Mouse (Mus musculus): ENCODE measurements around the gene Ncaph. TPM values are rescaled to one million over a fixed set of nuclear protein-coding genes. Genes with fewer than 3 reads are reported as not detected.
"Not testable (repeated sequence)": the region's sequence is repeated elsewhere in the genome, so short reads cannot be mapped to it uniquely, and the experiment has no call there.

The Ncaph gene
- polyA plus RNA-seq, 1 experiment from 2014 or later, result 75.2 TPM

DNA sequence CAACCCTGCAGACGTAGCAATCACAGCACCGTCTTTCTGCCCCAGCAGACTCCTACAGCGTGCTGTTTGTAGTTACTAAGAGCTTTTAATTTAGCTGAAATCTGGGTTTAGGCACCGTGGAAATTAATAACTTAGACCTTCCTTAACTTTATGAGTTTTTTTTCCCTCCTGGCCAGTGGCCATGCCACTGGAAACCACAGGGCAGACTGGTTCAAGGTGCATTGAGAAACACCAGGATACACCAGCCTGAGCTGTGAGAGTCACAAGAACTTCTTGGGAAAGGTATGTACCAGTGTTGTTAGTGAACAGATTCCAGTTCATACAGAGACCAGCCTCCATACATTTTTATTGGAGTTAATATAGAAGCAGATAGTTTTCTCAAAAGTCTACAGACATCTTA lies 4.7 kb upstream of the Ncaph start:
- H3K4me1 ChIP-seq, result peaks cover 69% of the 10 kb centered on the region
- peaks cover 42% of the 10 kb centered on the region for H3K36me3 ChIP-seq
- WGBS (ENCODE audit: insufficient replicate concordance), result 87% methylated on average over 4 of the region's 4 CpGs
- ATAC-seq, result no peak
- H3K27me3 ChIP-seq (replicated peaks), result no peaks in the 10 kb centered on the region
- no peak overlapping the region for H3K9ac ChIP-seq
- H3K27ac ChIP-seq, result no peak overlapping the region
- no peaks in the 10 kb centered on the region for H3K9me3 ChIP-seq (replicated peaks)
- no peak overlapping the region for H3K4me3 ChIP-seq
- H3K4me2 ChIP-seq, result no peak overlapping the region

DNA sequence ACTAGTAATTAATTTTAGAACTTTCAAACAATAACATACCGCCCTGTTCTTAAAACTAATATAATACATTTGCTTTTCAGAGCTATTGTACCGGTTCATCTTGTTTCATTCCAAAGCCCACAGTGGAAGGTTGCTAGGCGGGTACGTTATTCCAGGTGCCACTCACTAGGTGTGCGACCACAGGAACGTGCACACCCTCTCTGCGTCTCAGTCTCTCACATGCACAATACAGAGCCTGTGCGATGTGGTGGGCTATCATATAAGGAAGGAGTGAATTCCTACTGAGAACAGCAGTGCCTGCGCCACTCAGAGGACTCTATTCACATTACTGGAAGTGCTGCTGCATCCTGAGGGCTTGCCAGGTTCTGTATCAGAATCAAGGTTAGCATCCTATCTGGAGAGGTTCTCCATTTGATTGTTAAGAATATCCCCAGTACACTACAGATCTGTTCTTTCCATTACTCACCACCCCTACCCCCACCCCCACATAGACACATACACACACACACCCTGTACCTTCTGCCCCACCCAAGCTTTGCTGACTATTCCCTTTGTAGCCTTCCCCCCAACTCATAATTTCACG lies 4.2 kb upstream of the Ncaph start:
- H3K4me1 ChIP-seq, result peaks cover 69% of the 10 kb centered on the region
- no peaks in the 10 kb centered on the region for H3K9me3 ChIP-seq (replicated peaks)
- no peak overlapping the region for H3K27ac ChIP-seq
- no peak for ATAC-seq
- no peak overlapping the region for H3K4me3 ChIP-seq
- no peak overlapping the region for H3K4me2 ChIP-seq
- H3K9ac ChIP-seq, result no peak overlapping the region
- H3K27me3 ChIP-seq (replicated peaks), result no peaks in the 10 kb centered on the region
- peaks cover 42% of the 10 kb centered on the region for H3K36me3 ChIP-seq
- 79% methylated on average over 10 of the region's 10 CpGs for WGBS (ENCODE audit: insufficient replicate concordance)

DNA sequence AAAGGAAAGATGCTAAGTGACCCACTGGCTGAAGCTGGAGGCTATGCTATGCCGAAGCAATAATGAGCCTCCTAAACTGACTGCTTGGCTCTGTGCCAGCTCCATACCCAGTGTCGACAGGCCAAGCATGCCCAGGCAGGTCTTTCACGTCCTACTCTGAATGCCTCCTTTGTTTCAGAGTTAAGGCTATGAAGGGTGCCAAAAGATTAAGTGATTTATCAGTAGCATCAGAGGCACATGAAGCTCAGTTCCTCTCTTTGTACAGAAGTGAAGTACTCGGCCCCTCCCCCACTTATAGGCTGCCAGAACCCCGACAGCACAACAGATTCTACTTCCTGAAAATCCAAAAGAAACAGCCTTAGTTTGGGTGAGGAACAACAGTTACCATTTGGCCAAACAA lies 3.2 kb upstream of the Ncaph start:
- ATAC-seq, result no peak
- Histone ChIP-seq H3K36me3 (peaks cover 42% of the 10 kb centered on the region), H3K9ac (no peak overlapping the region), H3K4me2 (no peak overlapping the region), H3K27me3 (replicated peaks) (no peaks in the 10 kb centered on the region), H3K4me1 (peaks cover 69% of the 10 kb centered on the region), H3K4me3 (no peak overlapping the region), H3K9me3 (replicated peaks) (no peaks in the 10 kb centered on the region), H3K27ac (peak overlapping the region; percentile 22; the same call in 1 of the 2 replicates)
- 23% methylated on average over 5 of the region's 5 CpGs for WGBS (ENCODE audit: insufficient replicate concordance)

DNA sequence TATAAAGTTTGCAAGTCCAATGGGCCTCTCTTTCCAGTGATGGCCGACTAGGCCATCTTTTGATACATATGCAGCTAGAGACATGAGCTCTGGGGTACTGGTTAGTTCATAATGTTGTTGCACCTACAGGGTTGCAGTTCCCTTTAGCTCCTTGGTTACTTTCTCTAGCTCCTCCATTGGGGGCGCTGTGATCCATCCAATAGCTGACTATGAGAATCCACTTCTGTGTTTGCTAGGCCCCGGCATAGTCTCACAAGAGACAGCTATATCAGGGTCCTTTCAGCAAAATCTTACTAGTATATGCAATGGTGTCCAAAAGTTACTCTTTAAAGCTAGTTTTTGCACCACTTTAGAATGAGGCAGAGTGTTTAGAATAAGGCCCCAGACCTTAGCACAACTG lies 1.5 kb upstream of the Ncaph start:
- not testable (repeated sequence) for H3K9me3 ChIP-seq (replicated peaks); ATAC-seq; H3K4me3 ChIP-seq; H3K27me3 ChIP-seq (replicated peaks); H3K27ac ChIP-seq; H3K9ac ChIP-seq; H3K4me2 ChIP-seq
- peaks cover 68% of the 10 kb centered on the region for H3K4me1 ChIP-seq
- H3K36me3 ChIP-seq, result peaks cover 32% of the 10 kb centered on the region
- WGBS (ENCODE audit: insufficient replicate concordance), result 30% methylated on average over 3 of the region's 3 CpGs

DNA sequence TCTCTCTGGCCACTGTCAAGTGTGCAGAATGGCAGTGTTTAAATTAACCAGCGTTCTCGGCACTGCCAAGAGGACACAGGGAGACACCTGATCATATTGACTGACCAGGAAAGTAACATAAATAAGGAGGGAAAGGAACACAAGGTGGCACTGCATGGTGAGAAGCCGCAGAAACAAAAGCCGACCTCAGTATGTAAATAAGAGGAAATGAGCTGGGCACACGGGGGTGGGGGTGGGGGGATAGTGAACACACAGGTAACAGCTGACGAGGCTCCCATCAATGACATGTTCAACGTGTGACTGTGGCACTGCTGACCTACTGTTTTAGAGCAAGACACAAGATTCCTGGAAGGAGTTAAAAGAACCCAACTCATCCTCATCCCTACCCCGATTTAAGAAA lies 2.4 kb downstream of the Ncaph start:
- Histone ChIP-seq H3K4me3 (peak overlapping the region; percentile 89; the same call in 1 of the 2 replicates), H3K9ac (peak overlapping the region; percentile 88; the same call in 1 of the 2 replicates), H3K4me1 (peaks cover 56% of the 10 kb centered on the region), H3K27me3 (replicated peaks) (no peaks in the 10 kb centered on the region), H3K36me3 (peaks cover 46% of the 10 kb centered on the region), H3K9me3 (replicated peaks) (no peaks in the 10 kb centered on the region), H3K27ac (no peak overlapping the region), H3K4me2 (peak overlapping the region; percentile 78)
- ATAC-seq, result no peak
- WGBS (ENCODE audit: insufficient replicate concordance), result 57% methylated on average over 8 of the region's 8 CpGs

DNA sequence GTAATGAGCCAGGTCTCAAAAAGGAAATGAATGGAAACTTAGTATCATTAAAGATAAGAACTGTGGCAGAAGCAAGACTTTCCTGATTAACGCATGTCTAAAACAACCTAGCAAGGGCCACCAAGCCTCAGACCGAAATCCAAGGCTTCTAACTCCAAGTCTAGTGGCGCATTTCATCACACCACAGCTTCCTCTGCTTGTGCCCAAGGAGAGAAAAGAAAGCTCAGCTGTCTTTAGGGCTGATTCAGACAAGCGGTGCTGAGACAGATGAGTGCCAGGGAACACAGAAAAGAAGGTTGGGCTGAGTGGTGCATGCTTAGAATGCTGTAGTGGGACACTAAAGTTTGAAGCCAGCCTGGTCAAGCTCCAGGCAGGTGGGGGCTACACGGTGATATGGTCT lies 4.8 kb downstream of the Ncaph start:
- Histone ChIP-seq H3K36me3 (peaks cover 70% of the 10 kb centered on the region), H3K27ac (no peak overlapping the region), H3K9me3 (replicated peaks) (no peaks in the 10 kb centered on the region), H3K4me1 (peaks cover 43% of the 10 kb centered on the region), H3K4me2 (no peak overlapping the region), H3K4me3 (no peak overlapping the region), H3K9ac (0 out of 2 replicates have a peak overlapping the region, but pooled peaks have one; percentile 17), H3K27me3 (replicated peaks) (no peaks in the 10 kb centered on the region)
- ATAC-seq, result no peak
- 65% methylated on average over 5 of the region's 5 CpGs for WGBS (ENCODE audit: insufficient replicate concordance)

DNA sequence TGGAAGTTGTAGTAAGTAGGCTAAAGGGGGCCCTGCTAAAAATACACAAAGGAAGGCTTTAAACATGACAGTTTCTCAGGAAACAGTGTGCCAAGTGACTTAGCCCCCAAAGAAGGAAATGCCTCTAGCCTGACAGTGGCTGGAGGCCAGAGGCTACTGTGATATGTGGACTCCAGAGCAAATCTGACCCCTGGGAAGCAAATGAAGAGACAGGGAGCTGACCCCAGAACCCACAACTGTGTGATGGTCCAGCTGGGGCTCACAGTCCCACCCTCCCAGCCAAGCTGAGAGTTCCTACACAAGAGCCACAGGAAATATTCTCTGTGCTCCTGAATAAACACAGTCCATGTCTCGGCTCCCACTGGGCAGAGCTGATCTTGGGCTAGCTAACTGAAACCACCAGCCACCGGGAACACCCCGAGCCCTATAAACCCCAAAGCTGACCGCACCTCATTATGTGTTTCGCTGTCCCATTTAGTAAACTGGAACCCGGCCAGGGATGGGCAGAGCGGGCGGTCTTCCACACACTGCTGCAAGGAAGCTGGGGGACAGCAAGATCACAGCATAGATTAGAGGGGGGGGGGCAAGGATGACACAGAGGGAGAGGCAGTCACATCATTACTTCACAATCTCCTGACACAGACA lies 12.0 kb downstream of the Ncaph start:
- no peak for ATAC-seq
- no peak overlapping the region for H3K4me3 ChIP-seq
- no peaks in the 10 kb centered on the region for H3K27me3 ChIP-seq (replicated peaks)
- no peak overlapping the region for H3K4me2 ChIP-seq
- peaks cover 99% of the 10 kb centered on the region for H3K36me3 ChIP-seq
- no peak overlapping the region for H3K9ac ChIP-seq
- H3K4me1 ChIP-seq, result no peaks in the 10 kb centered on the region
- H3K9me3 ChIP-seq (replicated peaks), result no peaks in the 10 kb centered on the region
- no peak overlapping the region for H3K27ac ChIP-seq
- 90% methylated on average over 8 of the region's 8 CpGs for WGBS (ENCODE audit: insufficient replicate concordance)

DNA sequence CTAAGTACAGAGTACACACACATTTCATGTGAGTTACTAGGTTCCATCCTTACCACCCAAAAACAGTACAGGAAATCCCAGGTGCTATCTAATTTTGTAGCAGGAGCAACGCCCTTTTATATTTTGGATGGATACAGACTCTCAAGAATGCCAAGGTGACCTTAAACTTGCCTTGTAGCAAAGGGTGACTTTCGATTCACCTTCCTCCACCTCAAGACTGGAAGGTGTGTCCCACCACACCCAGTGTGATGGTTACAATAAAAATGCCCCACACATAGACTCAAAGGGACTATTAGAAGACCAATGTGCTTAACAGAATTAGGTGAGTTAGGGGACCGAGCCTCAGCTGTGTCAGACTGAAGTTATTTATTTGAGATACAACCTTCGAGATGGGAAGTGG lies 24.8 kb downstream of the Ncaph start:
- Histone ChIP-seq H3K4me3 (no peak overlapping the region), H3K4me1 (no peaks in the 10 kb centered on the region), H3K9me3 (replicated peaks) (no peaks in the 10 kb centered on the region), H3K27me3 (replicated peaks) (no peaks in the 10 kb centered on the region), H3K9ac (no peak overlapping the region), H3K4me2 (no peak overlapping the region), H3K36me3 (peaks cover 100% of the 10 kb centered on the region), H3K27ac (no peak overlapping the region)
- no peak for ATAC-seq
- 88% methylated on average over 4 of the region's 4 CpGs for WGBS (ENCODE audit: insufficient replicate concordance)

DNA sequence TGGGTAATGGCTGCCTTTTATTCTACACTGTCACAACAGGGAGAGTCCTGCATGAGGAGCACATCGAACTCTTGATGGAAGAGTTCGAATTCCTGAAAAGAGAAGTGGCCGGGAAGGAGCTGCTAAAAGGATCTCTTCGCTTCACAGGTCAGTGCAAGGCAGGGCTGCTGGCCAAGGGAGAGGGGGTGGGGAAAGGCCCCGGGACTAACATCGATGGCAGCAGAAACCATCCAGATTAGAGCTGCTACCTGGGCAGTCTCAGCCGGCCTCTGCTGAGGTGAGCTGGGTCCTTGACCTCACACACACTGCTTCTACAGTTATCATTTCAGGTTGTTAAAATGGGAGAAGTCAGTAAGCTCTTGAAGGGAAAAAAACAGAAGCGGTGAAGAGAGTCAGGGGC lies 41.8 kb downstream of the Ncaph start:
- Histone ChIP-seq H3K4me1 (no peaks in the 10 kb centered on the region), H3K4me2 (no peak overlapping the region), H3K36me3 (peaks cover 30% of the 10 kb centered on the region), H3K9me3 (replicated peaks) (no peaks in the 10 kb centered on the region), H3K9ac (no peak overlapping the region), H3K27me3 (replicated peaks) (no peaks in the 10 kb centered on the region), H3K27ac (no peak overlapping the region), H3K4me3 (no peak overlapping the region)
- WGBS (ENCODE audit: insufficient replicate concordance), result 71% methylated on average over 8 of the region's 8 CpGs
- no peak for ATAC-seq

DNA sequence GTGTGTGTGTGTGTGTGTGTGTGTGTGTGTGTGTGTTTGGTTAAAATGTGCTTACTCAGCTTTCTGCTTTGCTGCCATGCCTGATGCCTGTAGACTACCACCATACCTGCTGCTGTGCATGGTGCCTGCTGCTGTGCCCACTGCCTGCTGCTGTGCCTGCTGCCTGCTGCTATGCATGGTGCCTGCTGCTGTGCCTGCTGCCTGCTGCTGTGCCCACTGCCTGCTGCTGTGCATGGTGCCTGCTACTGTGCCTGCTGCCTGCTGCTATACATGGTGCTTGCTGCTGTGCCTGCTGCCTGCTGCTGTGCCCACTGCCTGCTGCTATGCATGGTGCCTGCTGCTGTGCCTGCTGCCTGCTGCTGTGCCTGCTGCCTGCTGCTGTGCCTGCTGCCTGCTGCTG lies 43.6 kb downstream of the Ncaph start:
- not testable (repeated sequence) for H3K4me3 ChIP-seq; H3K9me3 ChIP-seq (replicated peaks); H3K27ac ChIP-seq; H3K9ac ChIP-seq; ATAC-seq; H3K4me2 ChIP-seq; H3K27me3 ChIP-seq (replicated peaks); H3K4me1 ChIP-seq
- peaks cover 37% of the 10 kb centered on the region for H3K36me3 ChIP-seq

DNA sequence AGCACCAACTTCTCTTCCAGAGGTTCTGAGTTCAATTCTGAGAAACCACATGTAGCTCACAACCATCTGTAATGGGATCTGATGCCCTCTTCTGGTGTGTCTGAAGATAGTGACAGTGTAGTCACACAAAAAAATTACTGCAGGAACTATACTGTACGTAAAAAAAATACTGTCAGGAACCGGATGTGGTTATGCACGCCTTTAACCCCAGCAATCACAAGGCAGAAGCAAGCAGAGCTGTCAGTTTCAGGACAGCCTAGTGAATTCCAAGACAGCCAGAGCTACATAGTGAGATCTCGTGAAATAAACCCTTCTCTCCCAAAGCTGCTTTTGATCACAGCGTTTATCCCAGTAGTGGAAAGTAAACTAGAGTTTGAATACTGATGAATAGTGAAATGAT lies 47.5 kb downstream of the Ncaph start:
- H3K27me3 ChIP-seq (replicated peaks), result no peaks in the 10 kb centered on the region
- H3K4me3 ChIP-seq, result no peak overlapping the region
- no peak overlapping the region for H3K27ac ChIP-seq
- no peaks in the 10 kb centered on the region for H3K9me3 ChIP-seq (replicated peaks)
- H3K4me1 ChIP-seq, result peaks cover under 1% of the 10 kb centered on the region
- WGBS (ENCODE audit: insufficient replicate concordance), result 73% methylated on average over 5 of the region's 5 CpGs
- H3K4me2 ChIP-seq, result no peak overlapping the region
- peaks cover 53% of the 10 kb centered on the region for H3K36me3 ChIP-seq
- no peak for ATAC-seq
- no peak overlapping the region for H3K9ac ChIP-seq

DNA sequence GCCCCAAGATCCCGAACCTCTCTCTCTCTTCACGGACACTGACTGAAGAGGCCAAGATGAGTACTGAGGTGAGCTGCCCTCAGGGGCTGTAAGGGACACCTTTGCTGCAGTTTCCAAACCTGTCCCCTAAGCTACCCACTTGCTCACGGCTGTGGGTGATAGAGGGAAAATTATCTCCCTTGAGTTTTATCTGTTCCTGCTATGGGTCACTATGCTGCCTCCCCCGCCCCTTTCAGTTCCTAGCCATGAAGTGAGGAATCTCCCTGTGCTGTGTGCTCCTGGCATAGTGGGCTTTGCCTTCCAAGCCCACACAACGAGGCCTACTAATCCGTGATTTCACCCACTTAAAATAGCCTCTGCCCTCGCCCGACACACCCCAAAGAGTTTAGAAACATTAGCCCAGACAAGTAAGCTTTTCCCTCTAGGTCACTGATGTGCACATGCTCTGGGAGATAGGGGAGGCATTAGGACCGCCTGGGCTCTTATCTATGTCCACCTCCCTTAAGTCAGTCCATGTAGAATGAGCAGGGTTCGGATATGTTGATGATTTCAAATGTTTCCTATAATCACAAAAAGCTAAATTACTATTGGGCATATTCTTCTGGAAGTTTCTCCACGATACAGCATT lies 53.0 kb downstream of the Ncaph start:
- Histone ChIP-seq H3K36me3 (peaks cover 33% of the 10 kb centered on the region), H3K27me3 (replicated peaks) (no peaks in the 10 kb centered on the region), H3K9ac (0 out of 2 replicates have a peak overlapping the region, but pooled peaks have one; percentile 5), H3K27ac (peak overlapping the region; percentile 77), H3K4me2 (peak overlapping the region; percentile 55), H3K4me3 (no peak overlapping the region), H3K9me3 (replicated peaks) (no peaks in the 10 kb centered on the region), H3K4me1 (peaks cover 28% of the 10 kb centered on the region)
- WGBS (ENCODE audit: insufficient replicate concordance), result 48% methylated on average over 11 of the region's 11 CpGs
- peak; percentile 95 for ATAC-seq

Measured in liver, embryonic 12.5 days (tissue).